Mouse (Mus musculus): ENCODE measurements around the gene Gm13040. TPM values are rescaled to one million over a fixed set of nuclear protein-coding genes. Genes with fewer than 3 reads are reported as not detected.
"Not testable (repeated sequence)": the region's sequence is repeated elsewhere in the genome, so short reads cannot be mapped to it uniquely, and the experiment has no call there.

The Gm13040 gene
- not detected for polyA plus RNA-seq (2012; fragmentation: generic; extraction: Trizol)

DNA sequence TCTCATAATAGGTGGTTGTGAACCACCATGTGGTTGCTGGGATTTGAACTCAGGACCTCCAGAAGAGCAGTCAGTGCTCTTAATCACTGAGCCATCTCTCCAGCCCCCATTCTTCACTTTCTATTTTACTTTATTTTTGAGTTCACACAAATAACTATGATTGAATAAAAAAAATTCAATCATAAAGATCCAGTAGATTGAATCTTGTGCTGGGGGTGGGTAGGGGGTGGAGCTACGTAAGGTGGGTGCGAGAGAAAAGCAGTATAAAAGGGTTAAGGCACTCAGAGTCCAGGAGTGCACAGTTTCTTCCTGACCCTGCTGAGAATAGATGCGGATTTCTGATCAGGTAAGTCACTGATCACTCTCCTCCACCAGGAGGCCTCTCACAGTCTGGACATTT is at the start of gene Gm13040:
TSS of gene Gm13040 (plus strand) at position 301 of the 400 bp plus-strand sequence.
- H3K4me3 ChIP-seq; H3K36me3 ChIP-seq (ENCODE audit: control insufficient read depth, insufficient read depth); H3K27me3 ChIP-seq (ENCODE audit: control insufficient read depth, insufficient read depth, insufficient read length): not testable (repeated sequence)

DNA sequence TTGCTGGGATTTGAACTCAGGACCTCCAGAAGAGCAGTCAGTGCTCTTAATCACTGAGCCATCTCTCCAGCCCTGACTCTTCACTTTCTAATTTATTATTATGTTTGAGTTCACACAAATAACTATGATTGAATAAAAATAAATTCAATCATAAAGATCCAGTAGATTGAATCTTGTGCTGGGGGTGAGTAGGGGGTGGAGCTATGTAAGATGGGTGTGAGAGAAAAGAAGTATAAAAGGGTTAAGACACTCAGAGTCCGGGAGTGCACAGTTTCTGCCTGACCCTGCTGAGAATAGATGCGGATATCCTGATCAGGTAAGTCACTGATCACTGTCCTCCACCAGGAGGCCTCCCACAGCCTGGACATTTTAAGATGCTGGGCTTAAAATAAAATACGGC is 24.7 kb upstream of the Gm13040 start, which contains the start of gene Gm13043:
TSS of gene Gm13043 (plus strand) at position 301 of the 400 bp plus-strand sequence.
- Histone ChIP-seq H3K27me3 (ENCODE audit: control insufficient read depth, insufficient read depth, insufficient read length) (no peaks in the 10 kb centered on the region), H3K79me2 (ENCODE audit: control insufficient read depth, insufficient read depth) (no peaks in the 10 kb centered on the region), H3K4me2 (ENCODE audit: low read depth) (no peak within 1 kb of the TSS), H3K36me3 (ENCODE audit: control insufficient read depth, insufficient read depth) (no peaks in the 10 kb centered on the region), H3K4me3 (no peak within 1 kb of the TSS), H3ac (ENCODE audit: control insufficient read depth, insufficient read length) (no peak within 1 kb of the TSS)
- TF ChIP-seq MAX (IDR thresholded peaks at IDR 0.05; ENCODE audit: low read depth) (no peak), MYOG (IDR thresholded peaks at IDR 0.05; ENCODE audit: control insufficient read depth in 1 of 3, insufficient read depth in 1 of 3, insufficient read length in 2 of 3, low read depth in 2 of 3) (no peak), REST (IDR thresholded peaks at IDR 0.05; ENCODE audit: insufficient read depth, insufficient read length) (no peak), MYOD1 (IDR thresholded peaks at IDR 0.05; ENCODE audit: control insufficient read depth in 1 of 3, insufficient read length in 2 of 3, low read depth in 2 of 3) (no peak), USF1 (IDR thresholded peaks at IDR 0.05; ENCODE audit: low read depth) (no peak)

More for the DNA sequence above, at the start of gene Gm13040:
- H3ac ChIP-seq (ENCODE audit: control insufficient read depth, insufficient read length); H3K4me2 ChIP-seq (ENCODE audit: low read depth); H3K79me2 ChIP-seq (ENCODE audit: control insufficient read depth, insufficient read depth): not testable (repeated sequence)

DNA sequence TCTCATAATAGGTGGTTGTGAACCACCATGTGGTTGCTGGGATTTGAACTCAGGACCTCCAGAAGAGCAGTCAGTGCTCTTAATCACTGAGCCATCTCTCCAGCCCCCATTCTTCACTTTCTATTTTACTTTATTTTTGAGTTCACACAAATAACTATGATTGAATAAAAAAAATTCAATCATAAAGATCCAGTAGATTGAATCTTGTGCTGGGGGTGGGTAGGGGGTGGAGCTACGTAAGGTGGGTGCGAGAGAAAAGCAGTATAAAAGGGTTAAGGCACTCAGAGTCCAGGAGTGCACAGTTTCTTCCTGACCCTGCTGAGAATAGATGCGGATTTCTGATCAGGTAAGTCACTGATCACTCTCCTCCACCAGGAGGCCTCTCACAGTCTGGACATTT is 15.6 kb downstream of the Gm13040 start, which contains the start of the genes BC080695 and Gm13057:
TSS of gene BC080695 (plus strand) at position 301 of the 400 bp plus-strand sequence.
TSS of gene Gm13057 (plus strand) at position 310 of the 400 bp plus-strand sequence.
- H3K4me2 ChIP-seq (ENCODE audit: low read depth); H3K27me3 ChIP-seq (ENCODE audit: control insufficient read depth, insufficient read depth, insufficient read length); H3K36me3 ChIP-seq (ENCODE audit: control insufficient read depth, insufficient read depth); H3K4me3 ChIP-seq; H3K79me2 ChIP-seq (ENCODE audit: control insufficient read depth, insufficient read depth); H3ac ChIP-seq (ENCODE audit: control insufficient read depth, insufficient read length): not testable (repeated sequence)

Other genes starting within 250 kb of the Gm13040 start
- 102 TPM for gene Pdpn, start 236.4 kb upstream of the Gm13040 start, polyA plus RNA-seq (2012; fragmentation: generic; extraction: Trizol)
- not detected for gene Lrrc38, start 186.2 kb upstream of the Gm13040 start, polyA plus RNA-seq (2012; fragmentation: generic; extraction: Trizol)
- gene Pramel1, start 141.5 kb upstream of the Gm13040 start, polyA plus RNA-seq (2012; fragmentation: generic; extraction: Trizol), result not detected
- gene Pramef8, start 123.5 kb upstream of the Gm13040 start, polyA plus RNA-seq (2012; fragmentation: generic; extraction: Trizol), result 12.6 TPM
- gene Oog4, start 85.6 kb upstream of the Gm13040 start, polyA plus RNA-seq (2012; fragmentation: generic; extraction: Trizol), result not detected
- gene Gm13043, start 24.6 kb upstream of the Gm13040 start, polyA plus RNA-seq (2012; fragmentation: generic; extraction: Trizol), result not detected
- gene BC080695, start 15.7 kb downstream of the Gm13040 start, polyA plus RNA-seq (2012; fragmentation: generic; extraction: Trizol), result not detected
- gene Gm13057, start 15.8 kb downstream of the Gm13040 start, polyA plus RNA-seq (2012; fragmentation: generic; extraction: Trizol), result not detected
- not detected for gene Gm13083, start 79.0 kb downstream of the Gm13040 start, polyA plus RNA-seq (2012; fragmentation: generic; extraction: Trizol)
- not detected for gene Gm13088, start 121.3 kb downstream of the Gm13040 start, polyA plus RNA-seq (2012; fragmentation: generic; extraction: Trizol)
- not detected for gene Gm13089, start 166.8 kb downstream of the Gm13040 start, polyA plus RNA-seq (2012; fragmentation: generic; extraction: Trizol)
- not detected for gene Gm13078, start 183.5 kb downstream of the Gm13040 start, polyA plus RNA-seq (2012; fragmentation: generic; extraction: Trizol)